Mouse (Mus musculus) forebrain, embryonic 10.5 days (tissue): ENCODE results near the gene Resp18. TPM values are rescaled to one million over a fixed set of nuclear protein-coding genes. Genes with fewer than 3 reads are reported as not detected.
A peak's percentile ranks its signal among the peaks of the same experiment; 100 is the strongest.

Experiments
- DNase-seq: peaks from one replicate; pipeline ENCODE4 v3.0.0-alpha.2; 2017; ENCODE audit warnings: low spot score; ENCODE audit errors: extremely low spot score
- H3K27ac ChIP-seq: fragments of 300-500 bp; sonication (generic); 2 replicates; pipeline ENCODE4 v1.5.1; 2016; ENCODE audit warnings: mild to moderate bottlenecking
- H3K27me3 ChIP-seq: fragments of 300-500 bp; sonication (generic); 2 replicates; pipeline ENCODE4 v1.6.1; 2016; ENCODE audit warnings: mild to moderate bottlenecking; ENCODE audit not compliant: poor library complexity, severe bottlenecking
- H3K36me3 ChIP-seq: fragments of 300-500 bp; sonication (generic); replicated peaks from 2 replicates; pipeline ENCODE4 v1.6.1; 2016; ENCODE audit warnings: mild to moderate bottlenecking, moderate library complexity
- H3K4me1 ChIP-seq: fragments of 300-500 bp; sonication (generic); 2 replicates; pipeline ENCODE4 v1.6.1; 2016
- H3K4me3 ChIP-seq: fragments of 300-500 bp; sonication (generic); 2 replicates; pipeline ENCODE4 v1.5.1; 2016; ENCODE audit warnings: mild to moderate bottlenecking, moderate library complexity
- H3K9me3 ChIP-seq: fragments of 300-500 bp; sonication (generic); 2 replicates; pipeline ENCODE4 v1.6.1; 2016; ENCODE audit warnings: mild to moderate bottlenecking, moderate library complexity
- WGBS: fragments of 180-500 bp; shearing (Covaris S2); methylation state at CpG from one replicate; pipeline ENCODE4 v1.1.7; 2016; 5-methylcytosine and 5-hydroxymethylcytosine counted together
- polyA plus RNA-seq: library from polyadenylated mRNA; unstranded; fragments of >200 nt; fragmentation: Nextera tagmentation; extraction: Ambion mirVana; gene quantifications from 2 replicates; pipeline ENCODE4 v1.2.1, GENCODE M21; 2016

Gene Resp18
- polyA plus RNA-seq, 1 experiment from 2014 or later = 3.4 TPM

DNA sequence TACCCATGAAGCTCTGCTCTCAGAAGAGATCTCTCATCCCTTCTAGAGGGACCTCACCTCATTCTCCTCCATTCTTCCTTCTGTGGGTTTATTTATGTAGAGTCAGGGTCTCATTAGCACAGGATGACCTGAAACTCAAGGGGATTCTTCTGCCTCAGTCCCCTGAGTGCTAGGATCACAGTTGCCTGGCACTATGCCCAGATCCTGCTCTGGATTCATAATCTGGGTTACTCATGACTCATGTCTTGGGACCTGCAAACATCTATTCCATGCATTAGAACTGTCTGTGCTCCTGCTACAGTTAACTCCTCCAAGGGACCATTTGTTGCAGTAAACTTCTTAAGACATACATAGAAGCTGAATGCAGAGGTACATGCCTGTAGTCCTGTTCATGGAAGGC is 16.9 kb downstream of the Resp18 start:
- no peak overlapping the region for H3K4me3 ChIP-seq
- no peak for DNase-seq
- H3K27me3 ChIP-seq = peaks cover 59% of the 10 kb centered on the region
- H3K36me3 ChIP-seq = no peaks in the 10 kb centered on the region
- H3K27ac ChIP-seq = no peak overlapping the region
- H3K9me3 ChIP-seq = no peaks in the 10 kb centered on the region
- peaks cover 15% of the 10 kb centered on the region for H3K4me1 ChIP-seq

DNA sequence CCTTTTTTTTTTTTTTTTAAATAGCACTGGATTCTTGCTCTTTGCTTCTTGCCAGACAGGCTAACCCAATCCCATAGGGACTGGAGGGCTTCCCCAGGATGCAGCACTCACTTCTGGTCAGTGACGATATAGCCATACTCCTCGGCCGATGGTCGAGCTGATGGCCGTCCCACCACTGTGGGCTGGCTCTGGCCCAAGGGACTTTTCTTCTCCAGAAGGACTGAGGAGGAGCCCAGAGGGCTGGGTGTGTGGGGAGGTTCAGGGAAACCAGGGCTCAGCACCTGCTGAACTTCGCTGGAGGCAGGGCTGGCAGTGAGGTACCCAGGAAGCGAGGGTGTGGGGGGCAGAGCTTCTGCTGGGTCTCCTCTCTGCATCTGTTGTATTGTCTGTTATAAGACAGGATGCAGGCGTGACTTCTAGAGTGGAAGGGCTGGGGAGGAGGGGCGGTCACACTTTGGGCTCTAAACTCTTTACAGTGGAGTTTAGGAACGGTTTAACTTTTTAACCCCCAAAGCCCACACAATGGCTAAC is 22.6 kb downstream of the Resp18 start:
- H3K27ac ChIP-seq = no peak overlapping the region
- peaks cover 14% of the 10 kb centered on the region for H3K4me1 ChIP-seq
- peaks cover 26% of the 10 kb centered on the region for H3K27me3 ChIP-seq
- no peak overlapping the region for H3K4me3 ChIP-seq
- no peaks in the 10 kb centered on the region for H3K36me3 ChIP-seq
- whole genome bisulfite sequencing = 73% methylated on average over 10 of the region's 10 CpGs
- no peak for DNase-seq
- H3K9me3 ChIP-seq = no peaks in the 10 kb centered on the region

DNA sequence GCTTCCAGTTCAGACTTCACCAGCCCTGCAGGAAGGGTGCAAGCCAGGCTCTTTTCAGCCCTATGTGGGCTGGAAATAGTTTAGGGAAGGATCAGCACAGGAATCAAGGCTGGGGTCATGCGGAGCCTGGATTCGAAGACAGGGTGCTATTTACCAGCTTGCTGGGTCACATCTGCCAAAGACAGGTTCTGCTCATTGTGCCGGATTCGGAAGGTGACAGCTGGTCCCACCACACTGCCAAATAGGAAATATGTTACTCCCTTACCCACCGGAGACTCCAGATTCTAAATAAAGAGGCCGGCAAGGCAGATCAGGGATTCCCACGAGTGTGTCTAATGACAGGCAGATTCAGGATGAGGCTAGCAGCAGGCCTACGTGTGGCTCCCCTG is 23.6 kb downstream of the Resp18 start:
- no peaks in the 10 kb centered on the region for H3K36me3 ChIP-seq
- 78% methylated on average over 8 of the region's 8 CpGs for WGBS
- H3K4me1 ChIP-seq = peaks cover 17% of the 10 kb centered on the region
- H3K27me3 ChIP-seq = peaks cover 21% of the 10 kb centered on the region
- H3K9me3 ChIP-seq = no peaks in the 10 kb centered on the region
- H3K27ac ChIP-seq = no peak overlapping the region
- no peak overlapping the region for H3K4me3 ChIP-seq
- no peak for DNase-seq

DNA sequence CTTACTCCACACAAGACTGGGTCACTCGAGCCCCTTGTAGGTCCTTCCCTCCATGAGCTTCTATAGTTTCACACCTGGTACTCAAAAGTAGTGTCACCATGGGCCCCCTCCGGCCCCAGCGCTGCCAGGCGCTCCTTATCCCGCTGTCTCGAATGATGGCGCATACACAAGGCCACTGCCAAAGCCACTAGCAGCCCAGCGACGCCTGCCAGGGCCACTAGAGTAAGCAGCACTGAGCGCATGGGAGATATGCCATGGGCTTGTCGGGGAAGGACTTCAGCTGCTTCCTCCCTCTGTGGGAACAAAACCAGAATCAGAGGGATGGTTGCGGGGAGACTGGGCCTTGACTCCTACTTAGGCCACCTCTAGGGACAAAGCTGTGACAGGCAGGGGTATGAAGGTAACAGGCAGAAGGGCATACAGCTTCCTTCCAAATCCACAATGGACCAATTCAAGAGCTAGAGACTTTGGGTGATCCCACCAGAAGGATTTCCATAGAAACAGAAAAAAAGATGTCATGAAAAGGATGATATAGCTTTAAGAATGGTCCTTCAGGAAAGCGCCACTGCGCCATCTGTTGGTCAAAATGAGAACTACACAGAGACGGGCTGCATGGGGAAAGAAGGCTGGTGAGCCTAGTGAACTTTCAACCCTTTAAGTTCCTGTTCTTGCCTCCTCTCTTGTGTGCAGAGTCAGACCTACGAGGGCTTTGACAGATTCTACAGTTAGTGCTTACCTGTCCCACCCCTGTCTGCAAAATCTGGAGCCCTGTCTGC is 24.2 kb downstream of the Resp18 start:
- DNase-seq = peak; percentile 80
- Histone ChIP-seq H3K4me1 (peaks cover 17% of the 10 kb centered on the region), H3K36me3 (no peaks in the 10 kb centered on the region), H3K9me3 (no peaks in the 10 kb centered on the region), H3K27ac (no peak overlapping the region), H3K27me3 (peaks cover 21% of the 10 kb centered on the region), H3K4me3 (no peak overlapping the region)
- WGBS = 68% methylated on average over 16 of the region's 16 CpGs

DNA sequence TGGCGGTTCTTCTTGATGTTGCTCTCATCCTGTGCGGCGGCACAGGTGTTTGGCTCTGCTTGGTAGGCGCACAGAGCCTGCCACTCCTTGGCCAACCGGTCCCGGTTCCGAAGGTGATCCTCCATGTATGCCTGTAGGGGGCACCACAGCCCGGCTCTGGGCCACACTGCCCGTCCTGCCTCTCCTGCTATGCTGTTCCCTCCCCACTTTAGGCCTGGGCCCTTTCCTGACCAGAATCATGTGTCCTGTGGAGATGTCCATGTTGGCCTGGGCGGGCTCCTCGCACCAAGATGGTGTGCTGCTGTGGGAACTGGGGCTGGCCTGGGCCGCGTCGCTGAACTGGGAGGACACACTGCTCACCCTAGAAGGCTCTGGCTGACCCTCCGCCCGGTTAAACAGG is 25.2 kb downstream of the Resp18 start:
- 73% methylated on average over 16 of the region's 16 CpGs for WGBS
- no peak for DNase-seq

DNA sequence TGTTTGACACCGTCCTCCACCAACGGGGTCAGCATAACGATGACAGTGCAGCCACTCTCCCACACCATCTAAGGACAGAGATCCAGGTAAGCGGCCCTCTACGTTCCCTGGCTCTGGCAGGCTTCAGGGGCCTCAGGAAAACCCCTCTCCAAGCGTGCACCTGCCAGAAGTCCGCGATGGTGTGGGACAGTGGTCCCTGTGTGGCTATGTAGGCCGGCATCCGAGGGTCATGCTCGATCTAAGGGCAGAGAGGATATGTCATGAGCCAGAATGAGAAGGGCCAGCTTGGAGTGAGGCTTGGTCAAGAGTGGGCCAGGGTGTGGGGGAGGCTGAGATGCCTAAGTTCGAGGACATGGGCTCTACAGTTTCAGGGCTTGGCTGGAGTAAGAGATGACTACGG is 25.9 kb downstream of the Resp18 start:
- Histone ChIP-seq H3K9me3 (no peaks in the 10 kb centered on the region), H3K36me3 (no peaks in the 10 kb centered on the region), H3K27ac (no peak overlapping the region), H3K4me3 (no peak overlapping the region), H3K27me3 (peaks cover 18% of the 10 kb centered on the region), H3K4me1 (peaks cover 30% of the 10 kb centered on the region)
- WGBS = 69% methylated on average over 13 of the region's 13 CpGs
- no peak for DNase-seq

More for the DNA sequence above, 25.2 kb downstream of the Resp18 start:
- no peaks in the 10 kb centered on the region for H3K36me3 ChIP-seq
- peaks cover 18% of the 10 kb centered on the region for H3K27me3 ChIP-seq
- H3K4me1 ChIP-seq = peaks cover 23% of the 10 kb centered on the region
- no peak overlapping the region for H3K4me3 ChIP-seq
- no peaks in the 10 kb centered on the region for H3K9me3 ChIP-seq
- H3K27ac ChIP-seq = no peak overlapping the region

DNA sequence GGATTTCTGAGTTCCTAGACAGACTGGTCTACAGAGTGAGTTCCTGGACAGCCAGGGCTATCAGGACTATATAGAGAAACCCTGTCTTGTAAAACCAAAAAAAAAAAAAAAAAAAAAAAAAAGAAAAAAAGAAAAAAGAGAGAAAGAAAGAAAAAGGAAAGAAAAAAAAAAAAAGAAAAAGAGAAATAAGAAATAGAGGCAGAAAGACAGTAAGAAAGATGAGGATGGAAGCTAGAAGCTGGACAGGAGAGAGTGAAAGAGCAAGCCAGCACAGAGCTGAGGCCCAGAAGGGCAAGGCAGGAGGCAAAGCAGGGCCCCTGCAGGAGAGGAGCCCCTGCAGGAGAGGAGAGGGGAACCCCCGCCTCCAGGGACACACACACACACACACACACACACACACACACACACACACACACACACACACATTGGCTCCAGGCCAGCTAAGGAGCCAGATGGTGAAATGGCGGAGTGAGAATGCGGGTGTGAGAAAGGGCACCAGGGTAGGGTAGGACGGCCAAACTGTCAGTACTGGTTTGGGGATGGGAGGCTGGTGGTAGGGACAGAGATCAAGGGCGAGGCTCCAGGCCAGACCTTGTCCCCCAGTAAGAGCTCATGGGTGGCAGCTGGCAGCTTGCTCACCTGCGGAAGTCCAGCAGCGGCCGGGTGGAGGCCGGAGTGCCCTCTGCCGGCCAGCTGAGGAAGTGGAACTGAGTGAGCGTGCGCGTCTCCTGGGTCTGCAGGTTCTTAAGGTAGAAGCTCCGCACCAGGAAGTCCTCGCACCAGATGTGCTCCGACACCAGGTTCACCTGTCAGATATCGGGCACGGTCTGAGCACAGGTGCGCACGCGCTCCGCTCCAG is 26.9 kb downstream of the Resp18 start:
- Histone ChIP-seq H3K27ac (peak overlapping the region; percentile 21; the same call in 1 of the 2 replicates), H3K27me3 (peaks cover 18% of the 10 kb centered on the region), H3K36me3 (no peaks in the 10 kb centered on the region), H3K9me3 (no peaks in the 10 kb centered on the region), H3K4me1 (peaks cover 32% of the 10 kb centered on the region), H3K4me3 (peak overlapping the region; percentile 41)
- DNase-seq = peak; percentile 82
- WGBS = 6% methylated on average over 22 of the region's 22 CpGs

DNA sequence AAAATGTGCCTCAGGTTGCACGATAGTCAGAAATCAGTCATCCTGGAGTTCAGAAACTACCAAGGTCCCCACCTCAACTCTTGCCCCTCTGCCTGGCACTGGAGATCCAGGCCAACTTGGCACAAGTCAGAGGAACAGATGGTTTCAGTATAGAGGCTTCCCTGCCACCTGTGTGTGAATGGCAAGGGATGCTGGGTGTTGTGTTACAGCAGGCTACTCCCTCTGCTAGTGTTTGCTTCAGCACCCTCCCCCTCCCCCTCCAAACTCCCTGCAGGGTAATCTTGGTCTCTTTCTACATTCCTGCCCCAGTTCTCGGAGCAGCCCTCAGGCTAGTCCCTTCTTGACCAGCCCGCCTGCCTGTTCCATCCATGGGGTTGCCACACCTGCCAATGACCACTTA is 27.7 kb downstream of the Resp18 start:
- H3K27me3 ChIP-seq = peaks cover 18% of the 10 kb centered on the region
- H3K36me3 ChIP-seq = no peaks in the 10 kb centered on the region
- H3K4me1 ChIP-seq = peaks cover 32% of the 10 kb centered on the region
- H3K27ac ChIP-seq = no peak overlapping the region
- no peak for DNase-seq
- WGBS = 53% methylated on average over 3 of the region's 3 CpGs
- no peaks in the 10 kb centered on the region for H3K9me3 ChIP-seq
- H3K4me3 ChIP-seq = no peak overlapping the region

DNA sequence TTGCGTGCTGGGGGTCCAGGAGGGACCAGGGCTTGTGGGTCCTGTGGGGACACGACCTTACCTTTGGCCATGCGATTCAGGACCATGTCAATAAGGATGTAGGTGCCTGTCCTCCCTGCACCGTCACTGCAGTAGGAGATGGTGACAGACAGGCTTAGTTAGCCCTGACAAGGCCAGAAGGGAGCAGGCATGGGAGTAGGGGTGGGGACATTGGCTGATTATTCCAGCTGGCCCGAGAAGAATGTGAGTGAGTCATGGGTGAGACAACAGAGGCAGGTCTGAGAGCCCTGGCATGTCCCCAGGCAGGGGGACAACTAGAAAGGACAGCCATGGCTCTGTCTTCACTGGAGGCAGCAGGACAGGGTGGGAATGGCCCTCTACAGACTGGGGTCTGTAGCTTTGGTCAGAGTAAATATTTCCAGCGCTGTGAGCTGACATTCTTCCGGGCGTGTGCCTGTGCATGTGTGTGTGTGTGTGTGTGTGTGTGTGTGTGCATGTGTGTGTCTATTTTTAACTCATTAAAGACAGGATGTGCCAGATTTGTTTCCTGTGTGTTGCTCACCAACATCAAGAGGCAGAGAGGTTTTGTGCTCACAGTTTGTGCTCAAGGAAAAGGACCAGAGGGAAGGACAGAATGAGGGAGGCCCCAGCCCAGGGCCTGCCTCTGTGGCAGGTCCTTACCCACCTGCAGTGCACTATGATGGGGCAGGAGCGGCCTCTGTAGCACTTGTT is 30.0 kb downstream of the Resp18 start:
- no peak overlapping the region for H3K27ac ChIP-seq
- H3K9me3 ChIP-seq = no peaks in the 10 kb centered on the region
- H3K4me3 ChIP-seq = no peak overlapping the region
- H3K36me3 ChIP-seq = peaks cover 6% of the 10 kb centered on the region
- peaks cover 16% of the 10 kb centered on the region for H3K27me3 ChIP-seq
- WGBS = 61% methylated on average over 9 of the region's 9 CpGs
- H3K4me1 ChIP-seq = peaks cover 32% of the 10 kb centered on the region
- DNase-seq = no peak

DNA sequence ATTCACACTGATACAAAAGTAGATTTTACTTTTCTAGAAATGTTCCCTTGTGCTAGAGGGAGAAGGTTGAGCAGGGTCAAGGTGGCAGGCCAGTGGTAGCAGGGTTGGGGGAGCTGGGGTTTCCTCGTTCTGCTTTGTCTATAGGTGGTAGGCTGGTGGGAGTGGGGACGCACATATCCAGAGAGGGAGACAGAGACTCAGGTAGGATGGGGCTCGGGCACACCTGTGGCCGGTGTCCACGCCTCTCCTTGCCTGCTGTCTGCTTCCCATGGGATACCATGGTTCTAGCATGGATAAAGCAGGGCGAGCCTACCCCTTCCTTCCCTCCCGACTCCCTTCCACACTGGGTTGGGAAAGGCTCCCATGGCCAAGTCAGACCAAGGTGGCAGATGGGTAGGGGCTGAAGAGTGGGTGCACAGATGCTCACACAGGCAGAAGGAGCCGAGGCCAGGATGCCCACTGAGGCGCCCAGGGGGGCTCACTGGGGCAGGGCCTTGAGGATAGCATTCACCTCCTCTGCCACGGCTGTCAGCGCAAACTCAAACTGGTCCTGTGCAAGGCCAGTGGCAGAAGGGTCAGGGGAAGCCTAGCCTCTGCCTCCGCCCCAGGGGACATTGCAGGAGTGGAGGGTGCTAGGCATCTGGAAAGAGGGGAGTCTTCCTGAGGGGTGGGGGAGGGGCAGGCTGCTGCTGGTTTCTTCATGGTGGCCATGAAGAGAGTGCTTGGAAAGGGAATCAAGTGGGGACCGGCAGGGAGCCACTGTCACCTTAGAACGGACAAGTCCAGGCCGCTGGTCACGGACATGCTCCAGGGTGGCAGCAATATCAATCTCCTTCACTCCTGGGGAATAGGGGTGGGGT is 30.9 kb downstream of the Resp18 start:
- Histone ChIP-seq H3K27me3 (peaks cover 7% of the 10 kb centered on the region), H3K4me1 (peaks cover 32% of the 10 kb centered on the region), H3K27ac (no peak overlapping the region), H3K4me3 (no peak overlapping the region), H3K36me3 (peaks cover 12% of the 10 kb centered on the region), H3K9me3 (no peaks in the 10 kb centered on the region)
- no peak for DNase-seq
- WGBS = 85% methylated on average over 16 of the region's 16 CpGs

DNA sequence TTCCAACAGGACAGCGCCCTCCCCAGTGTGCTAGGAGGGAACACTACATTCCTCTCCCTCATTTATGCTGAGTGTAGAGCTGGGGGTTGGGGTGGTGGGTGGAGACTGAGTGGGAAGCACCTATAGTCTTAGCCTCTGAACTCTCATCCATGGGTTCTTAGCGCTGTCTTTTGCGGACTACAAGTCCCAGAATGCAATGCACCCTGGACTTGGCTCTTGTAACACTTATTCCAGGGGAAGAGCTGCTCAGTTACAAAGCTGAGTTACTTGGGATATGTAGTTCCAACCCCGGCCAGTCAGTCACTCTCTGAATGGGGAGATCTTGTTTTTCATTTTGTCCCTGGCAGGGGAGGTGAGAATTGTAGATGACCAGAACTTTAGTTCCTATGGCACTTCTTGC is 33.4 kb downstream of the Resp18 start:
- Histone ChIP-seq H3K27me3 (no peaks in the 10 kb centered on the region), H3K4me1 (peaks cover 18% of the 10 kb centered on the region), H3K9me3 (no peaks in the 10 kb centered on the region), H3K36me3 (peaks cover 26% of the 10 kb centered on the region), H3K4me3 (no peak overlapping the region), H3K27ac (no peak overlapping the region)
- WGBS = 20% methylated on average over 4 of the region's 4 CpGs
- no peak for DNase-seq
